9 mouse cellular contexts compared by ENCODE assay signal in the genomic region with DNA sequence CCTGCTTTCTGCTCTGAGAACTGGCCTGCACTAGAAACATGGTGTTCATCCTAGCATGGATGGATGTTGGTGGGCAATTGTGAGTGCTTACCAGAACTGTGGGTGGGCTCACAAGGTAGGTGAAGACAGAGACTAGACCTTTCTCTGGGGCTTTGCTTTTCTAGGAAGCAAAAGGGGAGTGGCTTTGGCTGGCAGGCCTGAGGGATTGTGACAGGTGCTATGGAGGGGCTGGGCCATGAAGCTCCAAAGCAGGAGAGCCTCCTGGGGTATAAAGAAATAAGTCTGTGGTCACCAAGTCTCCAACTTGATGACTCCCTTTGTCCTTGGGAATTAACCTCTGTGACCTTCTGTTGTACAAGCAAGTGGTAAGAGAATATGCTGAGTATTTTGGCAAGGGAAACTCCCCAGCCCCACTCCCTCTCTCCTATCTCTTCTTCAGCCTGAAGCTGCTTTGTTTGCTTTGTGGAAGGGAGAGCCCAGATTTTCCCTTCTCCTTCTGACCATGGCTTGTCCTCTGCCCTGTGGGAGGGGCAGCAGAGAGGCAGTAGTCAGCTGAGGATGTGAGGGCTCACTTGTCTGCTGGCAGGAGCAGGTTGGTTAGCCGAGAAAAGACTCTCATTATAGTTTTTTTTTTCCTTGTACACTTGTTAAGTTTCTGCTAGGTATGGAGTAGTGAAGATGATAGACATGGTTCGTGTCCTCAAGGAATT. TPM values are rescaled to one million over a fixed set of nuclear protein-coding genes. Genes with fewer than 3 reads are reported as not detected.
DNase-seq lines count a peak whose midpoint lies in the region; ATAC-seq and TF ChIP-seq lines count a peak whose summit lies in the region.
"Had no signal": no experiment of that assay in that cellular context is flagged by ENCODE, and none has a peak within 500 bp of the region (broad histone marks: within the 10 kb centered on the region; RNA-seq: fewer than 3 reads in every experiment).

No protein-coding gene starts in this region.

- TF ChIP-seq CTCF in layer of hippocampus, adult 2 months (conservative IDR thresholded peaks at IDR 0.05), result no peak
- TF ChIP-seq CTCF in brain, embryonic 14.5 days (IDR thresholded peaks at IDR 0.05; ENCODE audit: borderline replicate concordance, extremely low read depth, insufficient read depth, insufficient read length), result no peak

- TF ChIP-seq POLR2A in brain, embryonic 14.5 days (IDR thresholded peaks at IDR 0.05; ENCODE audit: borderline replicate concordance, extremely low read depth, insufficient read depth, insufficient read length, poor library complexity, severe bottlenecking), result no peak

- H3K4me2 ChIP-seq in hindbrain, embryonic 11.5 days (replicated peaks; ENCODE audit: low read depth, low read length), result no peak overlapping the region
- H3K4me2 ChIP-seq: neural tube, embryonic 12.5 days had no signal

- 0 out of 2 replicates have a peak, but pooled peaks cover 4% of the 10 kb centered on the region for H3K36me3 ChIP-seq in hindbrain, embryonic 11.5 days (ENCODE audit: control insufficient read depth, insufficient read depth, low read length)

- 0 out of 2 replicates have a peak, but pooled peaks cover 2% of the 10 kb centered on the region for H3K4me1 ChIP-seq in hindbrain, embryonic 11.5 days (replicated peaks; ENCODE audit: control insufficient read depth, insufficient read depth, low read length)

- no peak overlapping the region for H3K9ac ChIP-seq in hindbrain, embryonic 11.5 days (ENCODE audit: low read depth, low read length)
- H3K9ac ChIP-seq: neural tube, embryonic 12.5 days had no signal

- DNase-seq in layer of hippocampus, adult 2 months (ENCODE audit: low spot score in 2 of 2), result no peak
- DNase-seq in layer of hippocampus, postnatal 14 days (ENCODE audit: low spot score in 2 of 2), result no peak
- DNase-seq in brain, embryonic 14.5 days (ENCODE audit: low read depth), result peak; percentile 13
- no peak for DNase-seq in hindbrain, embryonic 11.5 days (ENCODE audit: low spot score)
- DNase-seq in kidney, postnatal 25 days, result peak; percentile 51 to 77
- DNase-seq in layer of hippocampus, postnatal 25 days (ENCODE audit: extremely low spot score in 1 of 2, low spot score in 1 of 2), result no peak
- DNase-seq in left cerebral cortex, postnatal 14 days (ENCODE audit: low spot score in 2 of 2), result no peak
- DNase-seq: cerebellum, adult 11 months had no signal

- no peaks in the 10 kb centered on the region for H3K27me3 ChIP-seq in hindbrain, embryonic 11.5 days (ENCODE audit: control insufficient read depth, insufficient read depth, low read length)
- H3K27me3 ChIP-seq: neural tube, embryonic 12.5 days had no signal

- H3K9me3 ChIP-seq in hindbrain, embryonic 11.5 days (ENCODE audit: control insufficient read depth, low read length), result no peaks in the 10 kb centered on the region
- H3K9me3 ChIP-seq: neural tube, embryonic 12.5 days had no signal

- peak overlapping the region; percentile 70 for H3K27ac ChIP-seq in layer of hippocampus, adult 2 months
- 0 out of 2 replicates have a peak overlapping the region, but pooled peaks have one; percentile 24 for H3K27ac ChIP-seq in hindbrain, embryonic 11.5 days (ENCODE audit: low read depth, low read length)
- H3K27ac ChIP-seq: neural tube, embryonic 12.5 days had no signal

- WGBS in hindbrain, embryonic 11.5 days, result 73% methylated on average over 2 of the region's 2 CpGs

- intact Hi-C loops in left cerebral cortex, postnatal 14 days (cut with DNase I), result no loop called here

- no peak overlapping the region for H3K4me3 ChIP-seq in layer of hippocampus, adult 2 months
- H3K4me3 ChIP-seq in hindbrain, embryonic 11.5 days (ENCODE audit: low read depth, low read length), result no peak overlapping the region
- H3K4me3 ChIP-seq: neural tube, embryonic 12.5 days had no signal

- ATAC-seq in hindbrain, embryonic 11.5 days (ENCODE audit: low FRiP score), result no peak

RNA-seq across cellular contexts. Expression of gene Plcg1, which starts 8.7 kb away (rescaled TPM):
- total RNA-seq in layer of hippocampus, adult 2 months (2021), result 100 to 1,000 TPM; 103 to 108 TPM
- total RNA-seq in layer of hippocampus, postnatal 14 days (2021), result 100 to 1,000 TPM; 109 to 114 TPM
- 158 and 159 TPM in 2 replicates for polyA plus RNA-seq in brain, embryonic 14.5 days (2012; rRNA removed)
- 67.8 and 73.3 TPM in 2 replicates for polyA plus RNA-seq in hindbrain, embryonic 11.5 days (2014; fragmentation: Nextera tagmentation; extraction: Ambion mirVana)
- total RNA-seq in layer of hippocampus, postnatal 25 days (2021), result 10 to 100 TPM; 95.9 to 96.4 TPM
- 100 to 1,000 TPM; 113 to 115 TPM for total RNA-seq in left cerebral cortex, postnatal 14 days (2021)

Comparison
In these comparisons a context has a peak if more than half of its experiments do, and no peak if none do; other contexts are left out.
1. DNase-seq: peak in brain, embryonic 14.5 days (single experiment) and kidney, postnatal 25 days (2 of 2); none in layer of hippocampus, adult 2 months (0 of 2), layer of hippocampus, postnatal 14 days (0 of 2), hindbrain, embryonic 11.5 days (single experiment), layer of hippocampus, postnatal 25 days (0 of 2) and left cerebral cortex, postnatal 14 days (0 of 2).